Mouse (Mus musculus): ENCODE measurements at regions not wholly inside any gene's neighbourhood (a gene's known extent, or its start where the extent isn't known, plus 50 kb on each side); places are given as distances from the start of the nearest gene placed in this dataset.

GRCm38 (mm10) chr16:86516144-86516543, 614.5 kb upstream of the Adamts5 start:
- ATAC-seq (ENCODE audit: insufficient read depth) (no peak), DNase-seq (ENCODE audit: low read depth in 3 of 3, low spot score in 3 of 3) (no peak)
- no peaks in the 10 kb centered on the region for H3K27me3 ChIP-seq (ENCODE audit: control insufficient read depth, insufficient read depth, low read length)
- H3K4me1 ChIP-seq (replicated peaks; ENCODE audit: control insufficient read depth in 2 of 2, insufficient read depth in 2 of 2, low read length in 1 of 2) = no peaks in the 10 kb centered on the region
- WGBS (ENCODE audit: insufficient replicate concordance) = 56% methylated on average over 3 of the region's 3 CpGs
- H3K4me3 ChIP-seq (ENCODE audit: insufficient read depth in 1 of 2, low read depth in 2 of 2, low read length in 2 of 2) = no peak overlapping the region
- TF ChIP-seq CTCF (IDR thresholded peaks at IDR 0.05; ENCODE audit: low read depth) (no peak), EP300 (IDR thresholded peaks at IDR 0.05; ENCODE audit: low read depth) (no peak)
- H3K36me3 ChIP-seq (replicated peaks; ENCODE audit: control insufficient read depth, insufficient read depth, low read depth) = no peaks in the 10 kb centered on the region
- no peaks in the 10 kb centered on the region for H3K9me3 ChIP-seq (ENCODE audit: control insufficient read depth, low read length)
- no peak overlapping the region for H3K27ac ChIP-seq
- no peak overlapping the region for H3K9ac ChIP-seq (replicated peaks)
- no peak overlapping the region for H3K4me2 ChIP-seq (ENCODE audit: low read depth)

GRCm38 (mm10) chr16:86501074-86501952, 599.7 kb upstream of the Adamts5 start:
- Histone ChIP-seq H3K4me1 (replicated peaks; ENCODE audit: control insufficient read depth in 2 of 2, insufficient read depth in 2 of 2, low read length in 1 of 2) (no peaks in the 10 kb centered on the region), H3K27me3 (ENCODE audit: control insufficient read depth, insufficient read depth, low read length) (no peaks in the 10 kb centered on the region), H3K9ac (replicated peaks) (no peak overlapping the region), H3K9me3 (ENCODE audit: control insufficient read depth, low read length) (no peaks in the 10 kb centered on the region), H3K4me2 (ENCODE audit: low read depth) (no peak overlapping the region), H3K36me3 (replicated peaks; ENCODE audit: control insufficient read depth, insufficient read depth, low read depth) (no peaks in the 10 kb centered on the region), H3K27ac (no peak overlapping the region), H3K4me3 (ENCODE audit: insufficient read depth in 1 of 2, low read depth in 2 of 2, low read length in 2 of 2) (no peak overlapping the region)
- TF ChIP-seq CTCF (IDR thresholded peaks at IDR 0.05; ENCODE audit: low read depth) = no peak
- TF ChIP-seq EP300 (IDR thresholded peaks at IDR 0.05; ENCODE audit: low read depth) = no peak
- ATAC-seq (ENCODE audit: insufficient read depth) (no peak), DNase-seq (ENCODE audit: low read depth in 3 of 3, low spot score in 3 of 3) (no peak)
- WGBS (ENCODE audit: insufficient replicate concordance) = 41% methylated on average over 3 of the region's 3 CpGs

- no peak for DNase-seq (ENCODE audit: low read depth in 3 of 3, low spot score in 3 of 3)
- Histone ChIP-seq H3K4me1 (replicated peaks; ENCODE audit: control insufficient read depth in 2 of 2, insufficient read depth in 2 of 2, low read length in 1 of 2) (no peaks in the 10 kb centered on the region), H3K4me3 (ENCODE audit: insufficient read depth in 1 of 2, low read depth in 2 of 2, low read length in 2 of 2) (no peak overlapping the region), H3K27ac (no peak overlapping the region), H3K9me3 (ENCODE audit: control insufficient read depth, low read length) (no peaks in the 10 kb centered on the region), H3K9ac (replicated peaks) (no peak overlapping the region), H3K36me3 (replicated peaks; ENCODE audit: control insufficient read depth, insufficient read depth, low read depth) (no peaks in the 10 kb centered on the region), H3K27me3 (ENCODE audit: control insufficient read depth, insufficient read depth, low read length) (no peaks in the 10 kb centered on the region), H3K4me2 (ENCODE audit: low read depth) (no peak overlapping the region)
- no peak for TF ChIP-seq CTCF (IDR thresholded peaks at IDR 0.05; ENCODE audit: low read depth)
- TF ChIP-seq EP300 (IDR thresholded peaks at IDR 0.05; ENCODE audit: low read depth) = no peak
- WGBS (ENCODE audit: insufficient replicate concordance) = 26% methylated on average over 1 of the region's 1 CpGs
- ATAC-seq (ENCODE audit: insufficient read depth) = no peak
Measured at GRCm38 (mm10) chr16:86475145-86475544, 573.5 kb upstream of the Adamts5 start.

- H3K36me3 ChIP-seq (replicated peaks; ENCODE audit: control insufficient read depth, insufficient read depth, low read depth) = no peaks in the 10 kb centered on the region
- ATAC-seq (ENCODE audit: insufficient read depth) (no peak), DNase-seq (ENCODE audit: low read depth in 3 of 3, low spot score in 3 of 3) (no peak)
- TF ChIP-seq EP300 (IDR thresholded peaks at IDR 0.05; ENCODE audit: low read depth) (no peak), CTCF (IDR thresholded peaks at IDR 0.05; ENCODE audit: low read depth) (no peak)
- WGBS (ENCODE audit: insufficient replicate concordance) = 44% methylated on average over 4 of the region's 4 CpGs
- H3K9ac ChIP-seq (replicated peaks) = no peak overlapping the region
- H3K4me1 ChIP-seq (replicated peaks; ENCODE audit: control insufficient read depth in 2 of 2, insufficient read depth in 2 of 2, low read length in 1 of 2) = no peaks in the 10 kb centered on the region
- H3K4me2 ChIP-seq (ENCODE audit: low read depth) = no peak overlapping the region
- no peak overlapping the region for H3K27ac ChIP-seq
- H3K27me3 ChIP-seq (ENCODE audit: control insufficient read depth, insufficient read depth, low read length) = no peaks in the 10 kb centered on the region
- H3K9me3 ChIP-seq (ENCODE audit: control insufficient read depth, low read length) = no peaks in the 10 kb centered on the region
- H3K4me3 ChIP-seq (ENCODE audit: insufficient read depth in 1 of 2, low read depth in 2 of 2, low read length in 2 of 2) = no peak overlapping the region
Measured at GRCm38 (mm10) chr16:86473059-86473740, 571.6 kb upstream of the Adamts5 start.

GRCm38 (mm10) chr16:86461073-86461472, 559.4 kb upstream of the Adamts5 start:
- Histone ChIP-seq H3K4me1 (replicated peaks; ENCODE audit: control insufficient read depth in 2 of 2, insufficient read depth in 2 of 2, low read length in 1 of 2) (no peaks in the 10 kb centered on the region), H3K36me3 (replicated peaks; ENCODE audit: control insufficient read depth, insufficient read depth, low read depth) (no peaks in the 10 kb centered on the region), H3K9me3 (ENCODE audit: control insufficient read depth, low read length) (no peaks in the 10 kb centered on the region), H3K9ac (replicated peaks) (no peak overlapping the region), H3K27ac (no peak overlapping the region), H3K27me3 (ENCODE audit: control insufficient read depth, insufficient read depth, low read length) (no peaks in the 10 kb centered on the region), H3K4me3 (ENCODE audit: insufficient read depth in 1 of 2, low read depth in 2 of 2, low read length in 2 of 2) (no peak overlapping the region), H3K4me2 (ENCODE audit: low read depth) (no peak overlapping the region)
- no peak for DNase-seq (ENCODE audit: low read depth in 3 of 3, low spot score in 3 of 3)
- ATAC-seq (ENCODE audit: insufficient read depth) = no peak
- WGBS (ENCODE audit: insufficient replicate concordance) = 65% methylated on average over 9 of the region's 9 CpGs
- TF ChIP-seq EP300 (IDR thresholded peaks at IDR 0.05; ENCODE audit: low read depth) = no peak
- no peak for TF ChIP-seq CTCF (IDR thresholded peaks at IDR 0.05; ENCODE audit: low read depth)

Data from liver, embryonic 14.5 days (tissue).